In the genomic region with DNA sequence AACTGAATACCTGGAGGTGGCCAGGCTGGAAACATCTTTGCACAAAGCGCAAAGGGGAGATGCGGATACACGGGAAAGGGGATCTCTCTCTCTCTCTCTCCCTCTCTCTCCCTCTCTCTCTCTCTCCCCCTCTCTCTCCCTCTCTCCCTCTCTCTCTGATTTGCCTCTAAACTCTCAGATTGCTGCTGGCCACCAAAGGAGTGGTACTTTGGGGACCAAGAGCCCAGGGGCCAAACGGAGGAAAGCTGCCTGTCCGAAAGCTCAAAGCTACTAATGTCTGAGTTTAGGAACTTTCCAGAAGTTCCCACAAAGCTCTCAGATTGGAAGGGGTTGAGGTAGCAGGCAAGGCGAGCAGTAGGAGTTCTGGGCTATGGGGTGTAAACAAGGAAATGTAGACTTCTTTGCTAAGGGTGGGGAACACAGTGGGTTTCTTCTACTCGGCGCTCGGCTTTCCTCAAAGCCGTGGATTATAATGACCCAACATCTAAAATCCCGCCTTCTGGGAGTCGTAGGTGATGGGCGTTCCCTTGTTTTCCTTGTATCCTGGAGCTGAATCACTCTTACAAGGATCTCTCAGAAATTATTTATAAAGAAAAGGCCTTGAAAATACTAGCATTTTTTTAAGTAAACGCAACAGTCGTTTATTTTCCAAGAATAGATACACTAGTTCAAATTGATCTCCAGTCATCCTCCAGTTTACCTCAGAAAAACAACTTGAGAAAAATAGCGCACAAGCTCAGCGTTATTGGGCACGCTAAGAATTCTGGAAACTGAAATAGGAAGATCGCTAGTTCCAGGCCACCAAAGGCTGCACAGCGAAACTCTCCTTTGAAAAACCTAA, we compare ENCODE assay signal across 12 mouse cellular contexts. TPM values are rescaled to one million over a fixed set of nuclear protein-coding genes. Genes with fewer than 3 reads are reported as not detected.
DNase-seq lines count a peak whose midpoint lies in the region; ATAC-seq and TF ChIP-seq lines count a peak whose summit lies in the region.
"Had no signal": no experiment of that assay in that cellular context is flagged by ENCODE, and none has a peak within 500 bp of the region (broad histone marks: within the 10 kb centered on the region; RNA-seq: fewer than 3 reads in every experiment).

No protein-coding gene starts in this region.

- H3K36me3 ChIP-seq in intestine, embryonic 14.5 days (ENCODE audit: control insufficient read depth, insufficient read depth, low read length) = no peaks in the 10 kb centered on the region
- H3K36me3 ChIP-seq in intestine, embryonic 16.5 days (ENCODE audit: control insufficient read depth, insufficient read depth, low read length) = no peaks in the 10 kb centered on the region
- H3K36me3 ChIP-seq in ES-E14 (ENCODE audit: control insufficient read depth, insufficient read depth, low read length, poor library complexity, severe bottlenecking) = no peaks in the 10 kb centered on the region
- H3K36me3 ChIP-seq in embryonic facial prominence, embryonic 11.5 days (replicated peaks; ENCODE audit: control insufficient read depth, insufficient read depth, low read depth, low read length) = no peaks in the 10 kb centered on the region

- in situ Hi-C loops in ES-E14 (cut with MboI; ENCODE audit: low sequenced_read_pairs in 2 of 2, unreplicated experiment in 2 of 2) = loop anchor here (5.0 kb wide), 1 partner anchor 709 kb away; no protein-coding TSS in a partner anchor

- no peak overlapping the region for H3K27ac ChIP-seq in intestine, embryonic 14.5 days (ENCODE audit: low read depth)
- H3K27ac ChIP-seq in intestine, embryonic 16.5 days (ENCODE audit: low read length) = no peak overlapping the region
- H3K27ac ChIP-seq in ES-E14 (ENCODE audit: insufficient read depth, low read depth, low read length, poor library complexity, severe bottlenecking) = no peak overlapping the region
- no peak overlapping the region for H3K27ac ChIP-seq in embryonic facial prominence, embryonic 11.5 days (replicated peaks; ENCODE audit: low read depth, low read length)

- DNase-seq in intestine, embryonic 14.5 days (ENCODE audit: low spot score) = peak; percentile 75
- no peak for DNase-seq in ES-E14 (ENCODE audit: low read depth, low spot score)
- peak; percentile 40 for DNase-seq in embryonic facial prominence, embryonic 11.5 days (ENCODE audit: low spot score)
- DNase-seq in induced T-regulatory cell, adult 2 months (ENCODE audit: low read depth) = peak; percentile 7
- no peak for DNase-seq in natural killer cell, adult 2 months (ENCODE audit: low spot score in 2 of 2)
- no peak for DNase-seq in spleen, postnatal 10 days (ENCODE audit: low spot score in 2 of 2)
- DNase-seq: layer of hippocampus, postnatal 36 days; liver, postnatal 0 days had no signal

- peaks cover 81% of the 10 kb centered on the region for H3K27me3 ChIP-seq in intestine, embryonic 14.5 days (replicated peaks; ENCODE audit: control insufficient read depth, insufficient read depth, low read length)
- peaks cover 63% of the 10 kb centered on the region for H3K27me3 ChIP-seq in intestine, embryonic 16.5 days (replicated peaks; ENCODE audit: control insufficient read depth, insufficient read depth, low read length)
- peaks cover 57% of the 10 kb centered on the region for H3K27me3 ChIP-seq in embryonic facial prominence, embryonic 11.5 days (ENCODE audit: control insufficient read depth, insufficient read depth, low read length)

- no peak for ATAC-seq in intestine, embryonic 14.5 days (replicated peaks; ENCODE audit: low FRiP score, low TSS enrichment, low read depth)
- no peak for ATAC-seq in intestine, embryonic 16.5 days
- no peak for ATAC-seq in embryonic facial prominence, embryonic 11.5 days (replicated peaks; ENCODE audit: insufficient number of reproducible peaks, low FRiP score, low TSS enrichment, low read depth)
- no peak for ATAC-seq in CD4-positive, CD25-positive, alpha-beta regulatory T cell, adult 4 months
- ATAC-seq: liver, postnatal 0 days had no signal

- H3K9me3 ChIP-seq in intestine, embryonic 14.5 days (ENCODE audit: control insufficient read depth, low read length) = no peaks in the 10 kb centered on the region
- no peaks in the 10 kb centered on the region for H3K9me3 ChIP-seq in intestine, embryonic 16.5 days (ENCODE audit: control insufficient read depth, low read length)
- H3K9me3 ChIP-seq in ES-E14 (ENCODE audit: control insufficient read depth, insufficient read depth, low read depth, low read length) = no peaks in the 10 kb centered on the region
- H3K9me3 ChIP-seq in embryonic facial prominence, embryonic 11.5 days (replicated peaks; ENCODE audit: control insufficient read depth, low read length) = no peaks in the 10 kb centered on the region

- H3K9ac ChIP-seq in intestine, embryonic 14.5 days (ENCODE audit: low read length) = no peak overlapping the region
- no peak overlapping the region for H3K9ac ChIP-seq in intestine, embryonic 16.5 days (ENCODE audit: low read depth, low read length)
- H3K9ac ChIP-seq in ES-E14 (ENCODE audit: insufficient read depth, low read depth, low read length, poor library complexity, severe bottlenecking) = no peak overlapping the region
- no peak overlapping the region for H3K9ac ChIP-seq in embryonic facial prominence, embryonic 11.5 days (replicated peaks; ENCODE audit: low read length)
- H3K9ac ChIP-seq: liver, postnatal 0 days had no signal

- WGBS in intestine, embryonic 14.5 days = 2% methylated on average over 20 of the region's 20 CpGs
- 2% methylated on average over 20 of the region's 20 CpGs for WGBS in intestine, embryonic 16.5 days
- 1% methylated on average over 20 of the region's 20 CpGs for WGBS in embryonic facial prominence, embryonic 11.5 days

- no peak overlapping the region for H3K4me2 ChIP-seq in intestine, embryonic 14.5 days (ENCODE audit: low read length)
- no peak overlapping the region for H3K4me2 ChIP-seq in intestine, embryonic 16.5 days (ENCODE audit: low read depth, low read length)
- peak overlapping the region; percentile 21; the same call in 1 of the 2 replicates for H3K4me2 ChIP-seq in embryonic facial prominence, embryonic 11.5 days (ENCODE audit: low read depth, low read length)

- H3K4me3 ChIP-seq in intestine, embryonic 14.5 days (ENCODE audit: low read depth, low read length) = no peak overlapping the region; the same call in 1 of the 2 replicates
- no peak overlapping the region for H3K4me3 ChIP-seq in intestine, embryonic 16.5 days (ENCODE audit: low read length)
- peak overlapping the region; percentile 37 to 39; a peak in 1 of 4 replicates for H3K4me3 ChIP-seq in ES-E14 (ENCODE audit: insufficient read depth in 1 of 2, low read depth in 1 of 2, low read length in 2 of 2, poor library complexity in 1 of 2, severe bottlenecking in 1 of 2)
- H3K4me3 ChIP-seq in embryonic facial prominence, embryonic 11.5 days (ENCODE audit: low read depth, low read length) = no peak overlapping the region; the same call in 1 of the 2 replicates

- peaks cover 12% of the 10 kb centered on the region for H3K4me1 ChIP-seq in intestine, embryonic 14.5 days (replicated peaks; ENCODE audit: control insufficient read depth, insufficient read depth, low read length)
- H3K4me1 ChIP-seq in intestine, embryonic 16.5 days (ENCODE audit: control insufficient read depth, insufficient read depth, low read length) = peaks cover 20% of the 10 kb centered on the region
- peaks cover 0 to 7% of the 10 kb centered on the region in 2 experiments; a peak in 1 of 4 replicates for H3K4me1 ChIP-seq in ES-E14 (ENCODE audit: control insufficient read depth in 2 of 2, insufficient read depth in 2 of 2, low read length in 2 of 2, poor library complexity in 1 of 2)
- peaks cover 7% of the 10 kb centered on the region for H3K4me1 ChIP-seq in embryonic facial prominence, embryonic 11.5 days (ENCODE audit: control insufficient read depth, insufficient read depth, low read length)

TF ChIP-seq in ES-E14, 5 proteins besides CTCF, POLR2A, EP300 and RAD21:
- TF ChIP-seq MAFK (IDR thresholded peaks at IDR 0.05; ENCODE audit: insufficient read depth, low read depth, low read length) (no peak), ZC3H11A (IDR thresholded peaks at IDR 0.05; ENCODE audit: borderline replicate concordance, low read depth, low read length) (no peak), CHD2 (IDR thresholded peaks at IDR 0.05; ENCODE audit: low read depth, low read length) (no peak), ZNF384 (IDR thresholded peaks at IDR 0.05; ENCODE audit: low read depth, low read length) (no peak), HCFC1 (IDR thresholded peaks at IDR 0.05; ENCODE audit: borderline replicate concordance, insufficient read depth, low read length) (no peak)

RNA-seq across cellular contexts. Expression of a gene that starts 2.9 kb away (rescaled TPM):
- polyA plus RNA-seq in intestine, embryonic 14.5 days (2014; fragmentation: Nextera tagmentation; extraction: Ambion mirVana) = not detected in 2 replicates
- not detected in 2 replicates for polyA plus RNA-seq in intestine, embryonic 16.5 days (2015; fragmentation: Nextera tagmentation; extraction: Ambion mirVana)
- total RNA-seq in ES-E14 (2012; rRNA removed) = not detected in 2 replicates
- not detected in 2 replicates for polyA plus RNA-seq in embryonic facial prominence, embryonic 11.5 days (2014; fragmentation: Nextera tagmentation; extraction: Ambion mirVana)
- polyA plus RNA-seq in CD4-positive, CD25-positive, alpha-beta regulatory T cell, adult 4 months (2017; shearing (Covaris generic)) = not detected
- total RNA-seq: layer of hippocampus, postnatal 36 days; MEL had no signal
- polyA plus RNA-seq: small intestine, adult 2 months had no signal

RNA-seq across cellular contexts. Expression of a gene that starts 22.6 kb away (rescaled TPM):
- 280 and 300 TPM in 2 replicates for polyA plus RNA-seq in intestine, embryonic 14.5 days (2014; fragmentation: Nextera tagmentation; extraction: Ambion mirVana)
- polyA plus RNA-seq in intestine, embryonic 16.5 days (2015; fragmentation: Nextera tagmentation; extraction: Ambion mirVana) = 316 and 355 TPM in 2 replicates
- 88.4 and 144 TPM in 2 replicates for total RNA-seq in ES-E14 (2012; rRNA removed)
- 266 and 271 TPM in 2 replicates for polyA plus RNA-seq in embryonic facial prominence, embryonic 11.5 days (2014; fragmentation: Nextera tagmentation; extraction: Ambion mirVana)
- polyA plus RNA-seq in CD4-positive, CD25-positive, alpha-beta regulatory T cell, adult 4 months (2017; shearing (Covaris generic)) = 100 to 1,000 TPM; 175 to 208 TPM

RNA-seq across cellular contexts. Expression of a gene that starts 36.5 kb away (rescaled TPM):
- polyA plus RNA-seq in intestine, embryonic 14.5 days (2014; fragmentation: Nextera tagmentation; extraction: Ambion mirVana) = 8.8 and 10.0 TPM in 2 replicates
- polyA plus RNA-seq in intestine, embryonic 16.5 days (2015; fragmentation: Nextera tagmentation; extraction: Ambion mirVana) = 3.0 and 4.8 TPM in 2 replicates
- 0.26 and 3.0 TPM in 2 replicates for total RNA-seq in ES-E14 (2012; rRNA removed)
- 1.3 and 2.2 TPM in 2 replicates for polyA plus RNA-seq in embryonic facial prominence, embryonic 11.5 days (2014; fragmentation: Nextera tagmentation; extraction: Ambion mirVana)
- not detected for polyA plus RNA-seq in CD4-positive, CD25-positive, alpha-beta regulatory T cell, adult 4 months (2017; shearing (Covaris generic))
- total RNA-seq: MEL had no signal

Comparison
In these comparisons a context has a peak if more than half of its experiments do, and no peak if none do; other contexts are left out.
1. DNase-seq: peak in intestine, embryonic 14.5 days (single experiment), embryonic facial prominence, embryonic 11.5 days (single experiment) and induced T-regulatory cell, adult 2 months (single experiment); none in ES-E14 (single experiment), natural killer cell, adult 2 months (0 of 2) and spleen, postnatal 10 days (0 of 2).
2. H3K4me3 ChIP-seq: peak in ES-E14 (2 of 2); none in intestine, embryonic 14.5 days (single experiment), intestine, embryonic 16.5 days (single experiment) and embryonic facial prominence, embryonic 11.5 days (single experiment).